Mouse (Mus musculus) liver, postnatal 0 days (tissue): Measurements from ENCODE around the gene Tbc1d1. TPM values are rescaled to one million over a fixed set of nuclear protein-coding genes. Genes with fewer than 3 reads are reported as not detected.

Experiments
- ATAC-seq: fragments of 200-750 bp; cut with Nextera tagmentation; 2 replicates; pipeline ENCODE4 v1.8.0; 2017; ENCODE audit warnings: mild to moderate bottlenecking, moderate library complexity
- DNase-seq: peaks from one replicate; pipeline ENCODE4 v3.0.0-alpha.2; 2016
- H3K27ac ChIP-seq: fragments of 300-500 bp; sonication (generic); 2 replicates; pipeline ENCODE4 v1.5.1; 2014; ENCODE audit warnings: antibody characterized with exemption, moderate library complexity, mild to moderate bottlenecking, low read depth
- H3K27me3 ChIP-seq: fragments of 300-500 bp; sonication (generic); 2 replicates; pipeline ENCODE4 v1.6.1; 2014; ENCODE audit warnings: low read length, control low read depth, mixed read lengths; ENCODE audit not compliant: insufficient read depth
- H3K36me3 ChIP-seq: fragments of 300-500 bp; sonication (generic); replicated peaks from 2 replicates; pipeline ENCODE4 v1.6.1; 2014; ENCODE audit warnings: mild to moderate bottlenecking, control low read depth, low read length, moderate library complexity, mixed read lengths; ENCODE audit not compliant: insufficient read depth
- H3K4me1 ChIP-seq: fragments of 300-500 bp; sonication (generic); 2 replicates; pipeline ENCODE4 v1.6.1; 2014; ENCODE audit warnings: antibody characterized with exemption, mild to moderate bottlenecking, control low read depth; ENCODE audit not compliant: insufficient read depth
- H3K4me2 ChIP-seq: fragments of 300-500 bp; sonication (generic); 2 replicates; pipeline ENCODE4 v1.6.1; 2014; ENCODE audit warnings: low read depth, mild to moderate bottlenecking, low read length, moderate library complexity, mixed read lengths
- H3K4me3 ChIP-seq: fragments of 300-500 bp; sonication (generic); 2 replicates; pipeline ENCODE4 v1.5.1; 2014; ENCODE audit warnings: low read depth, low read length
- H3K9ac ChIP-seq: fragments of 300-500 bp; sonication (generic); replicated peaks from 2 replicates; pipeline ENCODE4 v1.6.1; 2014; ENCODE audit warnings: mild to moderate bottlenecking, moderate library complexity
- H3K9me3 ChIP-seq: fragments of 300-500 bp; sonication (generic); 2 replicates; pipeline ENCODE4 v1.6.1; 2016; ENCODE audit warnings: mild to moderate bottlenecking, control low read depth, low read length, mixed read lengths
- CTCF ChIP-seq: sonication (generic); IDR thresholded peaks from 2 replicates; pipeline ENCODE4 v1.5.1; 2016; ENCODE audit warnings: antibody characterized with exemption, low read depth
- EP300 ChIP-seq: IDR thresholded peaks from 2 replicates; pipeline ENCODE4 v1.6.1; 2016; ENCODE audit warnings: antibody characterized with exemption, low read depth, mild to moderate bottlenecking
- WGBS: fragments of 180-500 bp; shearing (Covaris S2); extraction: QIAGEN DNeasy Blood & Tissue Kit; methylation state at CpG from one replicate; pipeline ENCODE4 v1.1.7; 2014; ENCODE audit not compliant: insufficient replicate concordance; 5-methylcytosine and 5-hydroxymethylcytosine counted together
- polyA plus RNA-seq: library from polyadenylated mRNA; unstranded; fragments of >200 nt; fragmentation: Nextera tagmentation; extraction: Ambion mirVana; gene quantifications from 2 replicates; pipeline ENCODE4 v1.2.1, GENCODE M21; 2015

Tbc1d1 gene
- polyA plus RNA-seq, 1 experiment from 2014 or later = 5.0 TPM

DNA sequence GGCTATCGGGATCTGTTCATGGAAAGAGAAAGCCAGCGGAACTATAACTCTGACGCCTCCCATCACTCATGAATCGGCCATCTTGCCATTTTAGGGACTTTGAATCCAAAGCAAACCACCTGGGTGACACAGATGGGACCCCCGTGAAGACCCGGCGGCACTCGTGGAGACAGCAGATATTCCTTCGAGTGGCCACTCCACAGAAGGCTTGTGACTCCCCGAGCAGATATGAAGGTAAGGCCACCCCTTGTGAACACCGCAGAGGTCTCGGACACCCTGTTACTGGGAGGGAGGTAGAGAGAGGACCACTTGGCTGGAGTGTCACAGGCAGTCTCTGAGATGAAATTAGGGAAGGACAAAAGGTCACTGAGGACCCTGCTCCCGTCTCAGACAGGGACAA is 129.7 kb downstream of the Tbc1d1 start:
- ATAC-seq = no peak
- no peak for DNase-seq
- H3K27me3 ChIP-seq = no peaks in the 10 kb centered on the region
- H3K4me3 ChIP-seq = no peak overlapping the region
- H3K4me1 ChIP-seq = 0 out of 2 replicates have a peak, but pooled peaks cover 4% of the 10 kb centered on the region
- 88% methylated on average over 13 of the region's 13 CpGs for WGBS
- peaks cover 26% of the 10 kb centered on the region for H3K36me3 ChIP-seq
- H3K27ac ChIP-seq = no peak overlapping the region
- H3K4me2 ChIP-seq = no peak overlapping the region
- TF ChIP-seq EP300 (no peak), CTCF (no peak)
- no peak overlapping the region for H3K9ac ChIP-seq
- H3K9me3 ChIP-seq = no peaks in the 10 kb centered on the region

GRCm38 (mm10) chr5:64287287-64287686 is 131.2 kb downstream of the Tbc1d1 start:
- Histone ChIP-seq H3K36me3 (peaks cover 20% of the 10 kb centered on the region), H3K9ac (no peak overlapping the region), H3K9me3 (no peaks in the 10 kb centered on the region), H3K27me3 (no peaks in the 10 kb centered on the region), H3K27ac (no peak overlapping the region), H3K4me1 (0 out of 2 replicates have a peak, but pooled peaks cover 4% of the 10 kb centered on the region), H3K4me2 (no peak overlapping the region), H3K4me3 (no peak overlapping the region)
- no peak for DNase-seq
- TF ChIP-seq CTCF (no peak), EP300 (no peak)
- no peak for ATAC-seq
- WGBS = 83% methylated on average over 8 of the region's 8 CpGs

GRCm38 (mm10) chr5:64288031-64288928 is 132.2 kb downstream of the Tbc1d1 start:
- Histone ChIP-seq H3K27ac (no peak overlapping the region), H3K9me3 (no peaks in the 10 kb centered on the region), H3K9ac (no peak overlapping the region), H3K27me3 (no peaks in the 10 kb centered on the region), H3K4me2 (no peak overlapping the region), H3K4me1 (0 out of 2 replicates have a peak, but pooled peaks cover 4% of the 10 kb centered on the region), H3K4me3 (no peak overlapping the region), H3K36me3 (peaks cover 19% of the 10 kb centered on the region)
- no peak for TF ChIP-seq EP300
- TF ChIP-seq CTCF = no peak
- ATAC-seq (no peak), DNase-seq (no peak)
- WGBS = 74% methylated on average over 14 of the region's 14 CpGs

GRCm38 (mm10) chr5:64289202-64290060 is 133.3 kb downstream of the Tbc1d1 start:
- no peak overlapping the region for H3K27ac ChIP-seq
- no peaks in the 10 kb centered on the region for H3K27me3 ChIP-seq
- 61% methylated on average over 5 of the region's 5 CpGs for WGBS
- H3K4me3 ChIP-seq = no peak overlapping the region
- DNase-seq (peak; percentile 75), ATAC-seq (peak; percentile 66)
- 0 out of 2 replicates have a peak, but pooled peaks cover 4% of the 10 kb centered on the region for H3K4me1 ChIP-seq
- no peak overlapping the region for H3K9ac ChIP-seq
- H3K9me3 ChIP-seq = no peaks in the 10 kb centered on the region
- H3K36me3 ChIP-seq = peaks cover 26% of the 10 kb centered on the region
- peak; percentile 93 for TF ChIP-seq CTCF
- peak; percentile 13; the same call in 1 of the 2 replicates for TF ChIP-seq EP300
- H3K4me2 ChIP-seq = no peak overlapping the region

DNA sequence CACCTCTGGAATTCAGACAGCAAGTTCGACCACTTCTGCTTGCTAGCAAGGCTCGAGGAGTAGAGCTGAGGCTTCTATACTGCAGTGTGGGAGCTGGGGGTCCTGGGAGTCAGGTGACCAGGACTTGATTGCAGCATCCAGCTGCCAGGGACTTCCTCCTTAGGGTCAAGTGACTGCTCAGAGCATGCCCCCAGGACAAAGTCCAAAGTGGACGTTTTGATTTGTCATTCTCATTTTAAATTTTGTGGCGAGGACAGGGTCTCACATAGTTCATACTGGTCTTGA is 133.9 kb downstream of the Tbc1d1 start:
- no peak for DNase-seq
- Histone ChIP-seq H3K9me3 (no peaks in the 10 kb centered on the region), H3K27me3 (no peaks in the 10 kb centered on the region), H3K27ac (no peak overlapping the region), H3K9ac (no peak overlapping the region), H3K4me1 (0 out of 2 replicates have a peak, but pooled peaks cover 4% of the 10 kb centered on the region), H3K36me3 (peaks cover 30% of the 10 kb centered on the region), H3K4me2 (no peak overlapping the region), H3K4me3 (no peak overlapping the region)
- 28% methylated on average over 4 of the region's 4 CpGs for WGBS
- ATAC-seq = no peak
- TF ChIP-seq EP300 = no peak
- no peak for TF ChIP-seq CTCF

GRCm38 (mm10) chr5:64291657-64292056 is 135.6 kb downstream of the Tbc1d1 start:
- TF ChIP-seq CTCF = no peak
- no peak for TF ChIP-seq EP300
- no peak for ATAC-seq
- H3K4me2 ChIP-seq = no peak overlapping the region
- WGBS = 75% methylated on average over 5 of the region's 5 CpGs
- no peak for DNase-seq
- peaks cover 23% of the 10 kb centered on the region for H3K36me3 ChIP-seq
- no peak overlapping the region for H3K4me3 ChIP-seq
- H3K9me3 ChIP-seq = no peaks in the 10 kb centered on the region
- no peak overlapping the region for H3K27ac ChIP-seq
- H3K27me3 ChIP-seq = no peaks in the 10 kb centered on the region
- H3K9ac ChIP-seq = no peak overlapping the region
- H3K4me1 ChIP-seq = 0 out of 2 replicates have a peak, but pooled peaks cover 4% of the 10 kb centered on the region
